Mouse (Mus musculus): ENCODE data around the gene Cab39.
"Not testable (repeated sequence)": the region's sequence is repeated elsewhere in the genome, so short reads cannot be mapped to it uniquely, and the experiment has no call there.

The Cab39 gene

GRCm38 (mm10) chr1:85790565-85790964, 2.7 kb upstream of the Cab39 start:
- no peak for DNase-seq (ENCODE audit: low spot score in 2 of 2)

GRCm38 (mm10) chr1:85791476-85791875, 1.8 kb upstream of the Cab39 start:
- DNase-seq (ENCODE audit: low spot score in 2 of 2), result no peak

GRCm38 (mm10) chr1:85794106-85794771, 998 bp downstream of the Cab39 start:
- peak in 1 of 2 experiments; percentile 39 for DNase-seq (ENCODE audit: low spot score in 2 of 2)

- no peak for DNase-seq (ENCODE audit: low spot score in 2 of 2)
These were observed 2.0 kb downstream of the Cab39 start for GRCm38 (mm10) chr1:85795196-85795595.

GRCm38 (mm10) chr1:85799776-85800175, 6.5 kb downstream of the Cab39 start:
- no peak for DNase-seq (ENCODE audit: low spot score in 2 of 2)

GRCm38 (mm10) chr1:85802517-85802916, 9.3 kb downstream of the Cab39 start:
- no peak for DNase-seq (ENCODE audit: low spot score in 2 of 2)

- no peak for DNase-seq (ENCODE audit: low spot score in 2 of 2)
These were observed 11.3 kb downstream of the Cab39 start for GRCm38 (mm10) chr1:85804551-85804950.

GRCm38 (mm10) chr1:85809256-85809655, 16.0 kb downstream of the Cab39 start:
- no peak for DNase-seq (ENCODE audit: low spot score in 2 of 2)

GRCm38 (mm10) chr1:85810343-85810742, 17.1 kb downstream of the Cab39 start:
- DNase-seq (ENCODE audit: low spot score in 2 of 2), result no peak

- no peak for DNase-seq (ENCODE audit: low spot score in 2 of 2)
These were observed 17.5 kb downstream of the Cab39 start for GRCm38 (mm10) chr1:85810787-85811186.

GRCm38 (mm10) chr1:85814213-85814612, 21.0 kb downstream of the Cab39 start:
- not testable (repeated sequence) for DNase-seq (ENCODE audit: low spot score in 2 of 2)

- DNase-seq (ENCODE audit: low spot score in 2 of 2), result no peak
These were observed 24.9 kb downstream of the Cab39 start for GRCm38 (mm10) chr1:85818121-85818520.

GRCm38 (mm10) chr1:85819695-85820094, 26.5 kb downstream of the Cab39 start:
- no peak for DNase-seq (ENCODE audit: low spot score in 2 of 2)

GRCm38 (mm10) chr1:85822239-85822638, 29.0 kb downstream of the Cab39 start:
- DNase-seq (ENCODE audit: low spot score in 2 of 2), result no peak

- no peak for DNase-seq (ENCODE audit: low spot score in 2 of 2)
These were observed 31.7 kb downstream of the Cab39 start for GRCm38 (mm10) chr1:85824905-85825304.

- DNase-seq (ENCODE audit: low spot score in 2 of 2), result no peak
These were observed 33.9 kb downstream of the Cab39 start for GRCm38 (mm10) chr1:85827166-85827565.

- DNase-seq (ENCODE audit: low spot score in 2 of 2), result no peak
These were observed 35.8 kb downstream of the Cab39 start for GRCm38 (mm10) chr1:85829016-85829415.

GRCm38 (mm10) chr1:85838056-85838455, 44.8 kb downstream of the Cab39 start:
- DNase-seq (ENCODE audit: low spot score in 2 of 2), result no peak

- DNase-seq (ENCODE audit: low spot score in 2 of 2), result no peak
These were observed 46.1 kb downstream of the Cab39 start for GRCm38 (mm10) chr1:85839356-85839755.

- no peak for DNase-seq (ENCODE audit: low spot score in 2 of 2)
These were observed 46.5 kb downstream of the Cab39 start for GRCm38 (mm10) chr1:85839790-85840189.

- no peak for DNase-seq (ENCODE audit: low spot score in 2 of 2)
These were observed 47.2 kb downstream of the Cab39 start for GRCm38 (mm10) chr1:85840421-85840820.

- no peak for DNase-seq (ENCODE audit: low spot score in 2 of 2)
These were observed 49.0 kb downstream of the Cab39 start for GRCm38 (mm10) chr1:85842251-85842650.

GRCm38 (mm10) chr1:85843291-85843863, 50.1 kb downstream of the Cab39 start:
- no peak for DNase-seq (ENCODE audit: low spot score in 2 of 2)

- no peak for DNase-seq (ENCODE audit: low spot score in 2 of 2)
These were observed 51.7 kb downstream of the Cab39 start for GRCm38 (mm10) chr1:85844981-85845380.
